Mouse (Mus musculus) intestine, embryonic 16.5 days (tissue): ENCODE data around the gene Mgmt. TPM values are rescaled to one million over a fixed set of nuclear protein-coding genes. Genes with fewer than 3 reads are reported as not detected.

Experiments used
- ATAC-seq: fragments of 200-750 bp; cut with Nextera tagmentation; 2 replicates; pipeline ENCODE4 v1.8.0; 2017; ENCODE audit warnings: moderate TSS enrichment, moderate library complexity
- H3K27ac ChIP-seq: fragments of 300-500 bp; sonication (generic); 2 replicates; pipeline ENCODE4 v1.5.1; 2014; ENCODE audit warnings: mild to moderate bottlenecking, low read length
- H3K27me3 ChIP-seq: fragments of 300-500 bp; sonication (generic); replicated peaks from 2 replicates; pipeline ENCODE4 v1.6.1; 2014; ENCODE audit warnings: low read length, control low read depth, mixed read lengths; ENCODE audit not compliant: control insufficient read depth, insufficient read depth
- H3K36me3 ChIP-seq: fragments of 300-500 bp; sonication (generic); 2 replicates; pipeline ENCODE4 v1.6.1; 2014; ENCODE audit warnings: low read length, control low read depth; ENCODE audit not compliant: control insufficient read depth, insufficient read depth
- H3K4me1 ChIP-seq: fragments of 300-500 bp; sonication (generic); 2 replicates; pipeline ENCODE4 v1.6.1; 2014; ENCODE audit warnings: low read length, control low read depth, mixed read lengths; ENCODE audit not compliant: control insufficient read depth, insufficient read depth
- H3K4me2 ChIP-seq: fragments of 300-500 bp; sonication (generic); 2 replicates; pipeline ENCODE4 v1.6.1; 2014; ENCODE audit warnings: low read depth, low read length, control low read depth
- H3K4me3 ChIP-seq: fragments of 300-500 bp; sonication (generic); 2 replicates; pipeline ENCODE4 v1.5.1; 2014; ENCODE audit warnings: mild to moderate bottlenecking, low read length
- H3K9ac ChIP-seq: fragments of 300-500 bp; sonication (generic); 2 replicates; pipeline ENCODE4 v1.6.1; 2014; ENCODE audit warnings: low read depth, low read length
- H3K9me3 ChIP-seq: fragments of 300-500 bp; sonication (generic); 2 replicates; pipeline ENCODE4 v1.6.1; 2016; ENCODE audit warnings: low read length, control low read depth; ENCODE audit not compliant: control insufficient read depth
- WGBS: fragments of 180-500 bp; shearing (Covaris S2); extraction: QIAGEN DNeasy Blood & Tissue Kit; methylation state at CpG from one replicate; pipeline ENCODE4 v1.1.7; 2014; 5-methylcytosine and 5-hydroxymethylcytosine counted together
- polyA plus RNA-seq: library from polyadenylated mRNA; unstranded; fragments of >200 nt; fragmentation: Nextera tagmentation; extraction: Ambion mirVana; gene quantifications from 2 replicates; pipeline ENCODE4 v1.2.1, GENCODE M21; 2015

The Mgmt gene
- polyA plus RNA-seq, 1 experiment from 2014 or later, result 5.9 TPM

GRCm38 (mm10) chr7:137131957-137132356 lies 237.5 kb downstream of the Mgmt start:
- H3K27me3 ChIP-seq, result no peaks in the 10 kb centered on the region
- WGBS, result 58% methylated on average over 5 of the region's 5 CpGs

GRCm38 (mm10) chr7:137138101-137138500 lies 243.7 kb downstream of the Mgmt start:
- H3K4me3 ChIP-seq, result no peak overlapping the region

More at GRCm38 (mm10) chr7:137131957-137132356, 237.5 kb downstream of the Mgmt start:
- ATAC-seq, result no peak
- H3K36me3 ChIP-seq, result no peaks in the 10 kb centered on the region
- H3K4me2 ChIP-seq, result no peak overlapping the region
- no peaks in the 10 kb centered on the region for H3K4me1 ChIP-seq
- no peaks in the 10 kb centered on the region for H3K9me3 ChIP-seq
- no peak overlapping the region for H3K9ac ChIP-seq
- no peak overlapping the region for H3K27ac ChIP-seq
- no peak overlapping the region for H3K4me3 ChIP-seq

GRCm38 (mm10) chr7:137140321-137140720 lies 245.9 kb downstream of the Mgmt start:
- Histone ChIP-seq H3K9ac (no peak overlapping the region), H3K4me2 (no peak overlapping the region), H3K27me3 (no peaks in the 10 kb centered on the region), H3K4me1 (no peaks in the 10 kb centered on the region), H3K9me3 (no peaks in the 10 kb centered on the region), H3K27ac (no peak overlapping the region), H3K4me3 (no peak overlapping the region), H3K36me3 (no peaks in the 10 kb centered on the region)
- ATAC-seq, result no peak
- 81% methylated on average over 7 of the region's 7 CpGs for WGBS

More at GRCm38 (mm10) chr7:137138101-137138500, 243.7 kb downstream of the Mgmt start:
- Histone ChIP-seq H3K9ac (no peak overlapping the region), H3K4me1 (no peaks in the 10 kb centered on the region), H3K9me3 (no peaks in the 10 kb centered on the region), H3K27ac (no peak overlapping the region), H3K36me3 (no peaks in the 10 kb centered on the region), H3K4me2 (no peak overlapping the region), H3K27me3 (no peaks in the 10 kb centered on the region)
- WGBS, result 69% methylated on average over 5 of the region's 5 CpGs
- no peak for ATAC-seq

- Histone ChIP-seq H3K4me2 (no peak overlapping the region), H3K4me1 (no peaks in the 10 kb centered on the region), H3K9me3 (no peaks in the 10 kb centered on the region), H3K36me3 (no peaks in the 10 kb centered on the region), H3K9ac (no peak overlapping the region), H3K27ac (no peak overlapping the region), H3K4me3 (no peak overlapping the region), H3K27me3 (no peaks in the 10 kb centered on the region)
- 40% methylated on average over 3 of the region's 3 CpGs for WGBS
- ATAC-seq, result peak; percentile 48
Observed at GRCm38 (mm10) chr7:137141386-137141785, 247.0 kb downstream of the Mgmt start.

- 82% methylated on average over 12 of the region's 12 CpGs for WGBS
- no peak overlapping the region for H3K27ac ChIP-seq
- H3K4me2 ChIP-seq, result no peak overlapping the region
- no peak for ATAC-seq
- no peak overlapping the region for H3K4me3 ChIP-seq
- H3K36me3 ChIP-seq, result no peaks in the 10 kb centered on the region
- H3K4me1 ChIP-seq, result no peaks in the 10 kb centered on the region
- no peak overlapping the region for H3K9ac ChIP-seq
- H3K27me3 ChIP-seq, result no peaks in the 10 kb centered on the region
- H3K9me3 ChIP-seq, result no peaks in the 10 kb centered on the region
Observed at GRCm38 (mm10) chr7:137147101-137147500, 252.7 kb downstream of the Mgmt start.

DNA sequence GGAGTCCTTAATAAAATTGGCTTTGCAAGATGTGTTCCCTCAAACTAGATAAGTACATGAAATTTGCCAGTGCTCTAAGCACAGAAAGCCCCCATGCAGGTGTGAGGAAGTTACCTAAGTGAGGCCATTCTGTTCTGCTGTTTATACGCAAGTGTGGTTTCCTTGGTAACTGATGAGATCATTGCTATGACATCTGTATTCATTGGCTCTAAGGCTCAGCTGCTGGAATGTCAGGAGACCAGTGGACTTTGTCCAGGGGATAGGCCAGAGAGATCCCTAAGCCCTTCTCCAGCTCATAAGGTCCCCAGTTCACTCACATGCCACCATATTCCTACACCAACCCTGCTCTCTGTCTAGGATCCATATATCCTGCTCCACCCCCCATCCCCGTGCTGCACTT lies 257.4 kb downstream of the Mgmt start:
- 77% methylated on average over 2 of the region's 2 CpGs for WGBS

GRCm38 (mm10) chr7:137154623-137155022 lies 260.2 kb downstream of the Mgmt start:
- Histone ChIP-seq H3K27me3 (no peaks in the 10 kb centered on the region), H3K9me3 (no peaks in the 10 kb centered on the region), H3K4me3 (no peak overlapping the region), H3K9ac (no peak overlapping the region), H3K27ac (no peak overlapping the region), H3K4me2 (no peak overlapping the region), H3K4me1 (no peaks in the 10 kb centered on the region), H3K36me3 (no peaks in the 10 kb centered on the region)
- WGBS, result 68% methylated on average over 2 of the region's 2 CpGs
- no peak for ATAC-seq

More for the DNA sequence above, 257.4 kb downstream of the Mgmt start:
- no peaks in the 10 kb centered on the region for H3K36me3 ChIP-seq
- no peaks in the 10 kb centered on the region for H3K9me3 ChIP-seq
- H3K27me3 ChIP-seq, result no peaks in the 10 kb centered on the region
- H3K27ac ChIP-seq, result no peak overlapping the region
- H3K4me3 ChIP-seq, result no peak overlapping the region
- no peak overlapping the region for H3K4me2 ChIP-seq
- H3K9ac ChIP-seq, result no peak overlapping the region
- peak; percentile 82 for ATAC-seq
- H3K4me1 ChIP-seq, result no peaks in the 10 kb centered on the region

GRCm38 (mm10) chr7:137159086-137159485 lies 264.7 kb downstream of the Mgmt start:
- no peak overlapping the region for H3K4me2 ChIP-seq
- H3K9me3 ChIP-seq, result no peaks in the 10 kb centered on the region
- no peak overlapping the region for H3K4me3 ChIP-seq
- no peak overlapping the region for H3K27ac ChIP-seq
- no peaks in the 10 kb centered on the region for H3K36me3 ChIP-seq
- no peak overlapping the region for H3K9ac ChIP-seq
- no peaks in the 10 kb centered on the region for H3K4me1 ChIP-seq
- no peak for ATAC-seq
- H3K27me3 ChIP-seq, result no peaks in the 10 kb centered on the region

GRCm38 (mm10) chr7:137172278-137172677 lies 277.9 kb downstream of the Mgmt start:
- Histone ChIP-seq H3K4me3 (no peak overlapping the region), H3K4me1 (no peaks in the 10 kb centered on the region), H3K27me3 (no peaks in the 10 kb centered on the region), H3K36me3 (no peaks in the 10 kb centered on the region), H3K27ac (no peak overlapping the region), H3K4me2 (no peak overlapping the region), H3K9me3 (no peaks in the 10 kb centered on the region), H3K9ac (no peak overlapping the region)
- 42% methylated on average over 9 of the region's 9 CpGs for WGBS
- ATAC-seq, result no peak
